Mouse (Mus musculus) adipocyte (in vitro differentiated cells): ENCODE results near the gene Zfp276.
A peak's percentile ranks its signal among the peaks of the same experiment; 100 is the strongest.

Experiments
- DNase-seq: peaks from one replicate; pipeline ENCODE4 v3.0.0-alpha.2; 2016; ENCODE audit warnings: low spot score

Gene Zfp276

DNA sequence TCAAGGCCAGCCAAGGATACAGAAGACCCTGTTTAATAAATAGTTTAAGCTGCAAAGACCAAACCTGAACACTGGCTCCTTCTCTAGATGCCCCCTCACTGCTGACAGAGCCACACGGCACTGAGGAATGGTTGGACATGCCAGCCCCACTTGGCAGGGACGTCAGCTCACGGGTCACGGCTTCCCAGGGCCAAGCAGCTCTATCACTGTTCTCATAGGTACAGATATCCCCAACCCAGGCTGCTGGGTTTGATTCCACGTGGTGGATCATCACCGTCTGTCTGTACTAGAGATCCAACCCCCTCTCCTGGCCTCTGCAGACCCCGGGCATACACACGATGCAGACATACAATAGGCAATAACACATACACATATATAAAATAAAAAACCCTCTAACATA is 36.7 kb downstream of the Zfp276 start:
- no peak for DNase-seq

DNA sequence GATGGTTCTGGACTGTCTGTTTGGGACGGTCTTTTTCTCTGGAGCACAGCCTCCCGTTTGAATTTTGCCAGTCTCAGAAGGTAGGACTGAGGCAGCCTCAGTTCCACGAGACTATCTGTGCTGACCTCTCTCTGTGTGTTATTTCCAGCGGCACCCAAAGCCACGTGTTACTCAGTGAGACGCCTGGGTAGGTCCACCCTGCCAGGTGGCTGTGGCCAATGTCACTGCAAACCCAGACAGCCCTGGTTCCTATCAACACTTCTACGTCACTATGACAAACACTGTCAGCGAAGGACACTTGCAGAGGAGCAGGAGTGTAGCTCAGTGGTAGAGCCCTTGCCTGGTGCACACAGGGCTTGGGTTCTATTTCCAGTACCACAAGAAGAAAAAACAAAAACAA is 37.7 kb downstream of the Zfp276 start:
- DNase-seq: no peak

DNA sequence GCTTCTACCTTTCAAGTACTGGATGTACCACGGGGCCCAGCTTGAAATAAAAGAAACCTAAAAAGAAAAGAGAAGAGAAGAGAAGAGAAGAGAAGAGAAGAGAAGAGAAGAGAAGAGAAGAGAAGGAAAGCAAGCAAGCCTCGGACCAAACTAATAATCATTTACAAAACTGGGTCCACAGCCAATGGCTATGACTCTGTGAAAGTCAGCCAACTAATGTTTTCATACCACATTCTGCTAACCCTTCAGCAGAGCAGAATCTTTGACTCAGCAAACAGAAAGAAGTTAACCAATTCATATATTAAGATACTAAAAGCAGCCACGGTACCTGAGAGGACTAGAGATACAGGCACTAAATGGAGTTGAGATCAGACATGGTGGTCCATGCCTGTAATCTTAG is 38.3 kb downstream of the Zfp276 start:
- DNase-seq: no peak

DNA sequence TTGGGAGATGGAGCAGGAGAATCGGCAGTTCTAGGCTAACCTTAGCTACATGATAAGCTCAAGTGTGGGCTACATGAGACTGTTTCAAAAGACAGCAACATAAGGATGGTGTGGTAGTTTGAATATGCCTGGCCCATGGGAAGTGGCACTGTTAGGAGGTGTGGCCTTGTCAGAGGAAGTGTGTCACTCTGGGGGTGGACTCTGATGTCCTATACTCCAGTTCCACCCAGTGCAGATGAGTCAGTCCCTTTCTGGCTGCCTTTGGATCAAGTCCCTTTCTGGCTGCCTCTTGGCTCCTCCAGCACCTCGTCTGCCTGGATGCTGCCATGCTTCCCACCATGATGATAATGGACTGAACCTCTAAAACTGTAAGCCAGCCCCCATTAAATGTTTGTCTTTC is 38.8 kb downstream of the Zfp276 start:
- DNase-seq: peak; percentile 21

DNA sequence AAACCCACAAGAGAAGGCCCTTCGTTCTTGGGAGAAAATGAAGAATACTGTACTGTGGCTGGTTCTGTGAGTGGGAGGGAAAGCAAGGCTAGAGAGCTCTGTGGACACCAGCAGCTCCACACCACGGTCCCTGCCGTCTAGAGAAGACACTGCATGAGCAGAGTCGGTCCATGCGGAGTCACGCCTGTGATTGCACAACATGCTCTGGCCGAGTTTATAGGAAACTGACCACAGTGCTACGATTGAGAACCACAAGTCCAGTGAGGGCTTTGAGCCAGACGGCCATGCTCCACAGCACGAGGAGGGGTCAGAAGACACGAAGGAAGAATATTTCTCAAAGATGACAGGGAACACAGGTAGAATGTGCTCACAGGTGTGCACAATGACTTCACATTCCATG is 44.3 kb downstream of the Zfp276 start:
- DNase-seq: no peak

DNA sequence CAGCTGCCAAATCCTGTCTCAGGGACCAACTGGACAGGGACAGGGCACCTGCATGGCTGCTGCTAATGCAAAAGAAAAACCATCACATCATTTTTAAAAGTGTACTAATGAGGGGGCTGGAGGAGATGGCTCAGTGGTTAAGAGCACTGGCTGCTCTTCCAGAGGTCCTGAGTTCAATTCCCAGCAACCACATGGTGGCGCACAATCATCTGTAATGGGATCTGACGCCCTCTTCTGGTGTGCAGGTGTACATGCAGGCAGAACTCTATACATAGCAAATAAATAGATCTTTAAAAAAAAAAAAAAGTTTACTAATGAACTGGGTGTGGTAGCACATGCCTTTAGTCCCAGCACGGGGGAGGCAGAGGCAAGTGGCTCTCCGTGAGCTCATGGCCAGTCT is 54.7 kb downstream of the Zfp276 start:
- DNase-seq: no peak

DNA sequence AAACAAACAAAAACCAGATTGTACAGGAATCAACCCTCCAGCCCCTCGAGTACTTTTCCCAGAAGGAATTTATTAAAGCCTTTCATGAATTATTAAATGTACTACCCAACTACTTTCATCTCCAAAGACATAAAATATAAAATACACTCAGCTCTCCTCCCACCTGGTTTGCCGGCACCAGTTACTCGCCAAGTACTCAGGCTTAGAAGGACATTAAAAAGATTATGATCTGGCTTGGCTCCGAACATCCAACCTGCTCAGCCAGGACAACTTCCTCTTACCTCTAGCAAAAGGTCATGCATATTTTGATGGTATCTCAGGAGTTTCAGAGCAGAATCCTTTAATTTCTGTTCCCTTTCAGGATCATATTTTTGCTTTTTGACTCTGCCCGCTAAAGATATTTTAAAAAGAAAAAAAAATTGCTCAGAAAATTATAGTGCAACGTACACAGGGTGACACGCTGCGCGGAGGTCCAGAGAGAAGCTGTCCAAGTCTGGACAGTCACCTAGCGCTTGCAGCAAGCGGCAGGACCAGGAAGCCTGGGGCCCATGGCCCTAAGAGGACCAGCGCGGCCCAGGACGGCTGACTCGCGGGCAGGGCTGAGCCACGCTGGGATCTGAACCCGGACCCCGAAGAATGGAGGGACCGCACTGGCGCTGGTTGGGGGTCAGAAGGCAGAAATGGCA is 63.9 kb downstream of the Zfp276 start:
- DNase-seq: no peak

DNA sequence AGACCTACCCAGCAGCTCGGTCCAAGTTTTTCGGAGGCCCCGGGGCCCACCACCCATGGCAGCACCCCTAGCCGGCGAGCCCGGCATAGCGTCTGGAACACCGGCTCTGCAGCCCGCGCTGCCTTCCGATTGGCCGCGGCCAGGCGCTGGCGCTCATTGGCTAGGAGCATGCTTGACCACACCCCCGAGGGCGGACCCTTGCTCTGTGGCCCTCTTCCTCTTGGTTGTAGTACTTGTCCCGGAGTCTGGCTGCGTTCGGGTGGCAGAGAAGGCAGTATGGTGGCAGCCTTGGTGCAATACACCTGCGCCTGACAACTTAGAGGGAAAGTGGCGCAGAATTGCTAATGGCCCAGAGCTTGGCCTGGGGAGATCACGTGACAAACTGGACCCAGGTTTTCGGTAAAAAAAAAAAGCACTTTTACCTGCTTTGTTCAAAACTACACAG is 64.5 kb downstream of the Zfp276 start, which contains the start of gene Fanca:
Fanca (minus strand) TSS at position 110 of the 445 bp plus-strand sequence.
- peak; percentile 85 for DNase-seq
